Mouse (Mus musculus) E14TG2a.4 (cell line): Measurements from ENCODE around the gene T.

Source experiments
- H3K27me3 ChIP-seq: 2 replicates; pipeline ENCODE4 v1.6.1; 2014; ENCODE audit warnings: low read length, control low read depth; ENCODE audit not compliant: insufficient read depth
- H3K36me3 ChIP-seq: 2 replicates; pipeline ENCODE4 v1.6.1; 2014; ENCODE audit warnings: low read length, control low read depth; ENCODE audit not compliant: insufficient read depth
- H3K4me1 ChIP-seq: replicated peaks from 2 replicates; pipeline ENCODE4 v1.6.1; 2014; ENCODE audit warnings: low read depth, low read length, control low read depth
- H3K4me3 ChIP-seq: replicated peaks from 2 replicates; pipeline ENCODE4 v1.5.1; 2014; ENCODE audit warnings: mild to moderate bottlenecking, low read length
- H3K9me3 ChIP-seq: 2 replicates; pipeline ENCODE4 v1.6.1; 2014; ENCODE audit warnings: low read length, control low read depth
- CTCF ChIP-seq: conservative IDR thresholded peaks from 2 replicates; pipeline ENCODE4 v1.5.1; 2014; ENCODE audit warnings: low read length
- NANOG ChIP-seq: IDR thresholded peaks from 2 replicates; pipeline ENCODE4 v1.6.1; 2014; ENCODE audit warnings: borderline replicate concordance, low read length, mixed read lengths
- POU5F1 ChIP-seq: IDR thresholded peaks from 2 replicates; pipeline ENCODE4 v1.6.1; 2014; ENCODE audit warnings: low read length, borderline replicate concordance

T gene

GRCm38 (mm10) chr17:8478554-8478953 is 44.3 kb downstream of the T start:
- Histone ChIP-seq H3K4me1 (no peaks in the 10 kb centered on the region), H3K27me3 (peaks cover 9% of the 10 kb centered on the region), H3K9me3 (no peaks in the 10 kb centered on the region), H3K36me3 (no peaks in the 10 kb centered on the region), H3K4me3 (no peak overlapping the region)
- no peak for TF ChIP-seq POU5F1
- no peak for TF ChIP-seq CTCF
- TF ChIP-seq NANOG = no peak

GRCm38 (mm10) chr17:8479493-8480128 is 45.4 kb downstream of the T start:
- H3K9me3 ChIP-seq = no peaks in the 10 kb centered on the region
- H3K36me3 ChIP-seq = no peaks in the 10 kb centered on the region
- TF ChIP-seq POU5F1 = no peak
- TF ChIP-seq CTCF = no peak
- TF ChIP-seq NANOG = no peak
- H3K27me3 ChIP-seq = peaks cover 8% of the 10 kb centered on the region
- H3K4me1 ChIP-seq = no peaks in the 10 kb centered on the region
- H3K4me3 ChIP-seq = no peak overlapping the region

- H3K4me3 ChIP-seq = no peak overlapping the region
- H3K4me1 ChIP-seq = no peaks in the 10 kb centered on the region
- H3K9me3 ChIP-seq = no peaks in the 10 kb centered on the region
- TF ChIP-seq POU5F1 = no peak
- H3K27me3 ChIP-seq = peaks cover 20% of the 10 kb centered on the region
- no peaks in the 10 kb centered on the region for H3K36me3 ChIP-seq
Measured at GRCm38 (mm10) chr17:8481797-8482196, 47.6 kb downstream of the T start.

GRCm38 (mm10) chr17:8482876-8483275 is 48.7 kb downstream of the T start:
- Histone ChIP-seq H3K27me3 (peaks cover 27% of the 10 kb centered on the region), H3K36me3 (no peaks in the 10 kb centered on the region), H3K4me3 (no peak overlapping the region), H3K4me1 (no peaks in the 10 kb centered on the region), H3K9me3 (no peaks in the 10 kb centered on the region)
- TF ChIP-seq NANOG (no peak), POU5F1 (no peak), CTCF (no peak)

- no peaks in the 10 kb centered on the region for H3K36me3 ChIP-seq
- H3K4me1 ChIP-seq = no peaks in the 10 kb centered on the region
- no peaks in the 10 kb centered on the region for H3K9me3 ChIP-seq
- TF ChIP-seq CTCF (no peak), NANOG (no peak), POU5F1 (no peak)
- no peak overlapping the region for H3K4me3 ChIP-seq
- peaks cover 37% of the 10 kb centered on the region for H3K27me3 ChIP-seq
Measured at GRCm38 (mm10) chr17:8484246-8484645, 50.0 kb downstream of the T start.

- H3K27me3 ChIP-seq = peaks cover 37% of the 10 kb centered on the region
- TF ChIP-seq POU5F1 = no peak
- no peak for TF ChIP-seq CTCF
- TF ChIP-seq NANOG = no peak
- no peaks in the 10 kb centered on the region for H3K9me3 ChIP-seq
- H3K4me3 ChIP-seq = no peak overlapping the region
- no peaks in the 10 kb centered on the region for H3K4me1 ChIP-seq
- H3K36me3 ChIP-seq = no peaks in the 10 kb centered on the region
Measured at GRCm38 (mm10) chr17:8485146-8485545, 50.9 kb downstream of the T start.

- TF ChIP-seq NANOG (no peak), POU5F1 (no peak)
Measured at GRCm38 (mm10) chr17:8487824-8488223, 53.6 kb downstream of the T start.

GRCm38 (mm10) chr17:8490971-8491370 is 56.7 kb downstream of the T start:
- TF ChIP-seq CTCF = no peak
- no peak for TF ChIP-seq POU5F1
- no peak for TF ChIP-seq NANOG
- no peak overlapping the region for H3K4me3 ChIP-seq
- H3K9me3 ChIP-seq = no peaks in the 10 kb centered on the region
- peaks cover 24% of the 10 kb centered on the region for H3K27me3 ChIP-seq
- no peaks in the 10 kb centered on the region for H3K36me3 ChIP-seq
- H3K4me1 ChIP-seq = no peaks in the 10 kb centered on the region

More at GRCm38 (mm10) chr17:8487824-8488223, 53.6 kb downstream of the T start:
- Histone ChIP-seq H3K4me3 (no peak overlapping the region), H3K27me3 (peaks cover 32% of the 10 kb centered on the region), H3K36me3 (no peaks in the 10 kb centered on the region), H3K9me3 (no peaks in the 10 kb centered on the region), H3K4me1 (no peaks in the 10 kb centered on the region)
